ENCODE assay signal across 9 mouse cellular contexts in genomic region chr12:73996906-73997296, GRCm38 (mm10). TPM values are rescaled to one million over a fixed set of nuclear protein-coding genes. Genes with fewer than 3 reads are reported as not detected.
DNase-seq lines count a peak whose midpoint lies in the region; ATAC-seq lines count a peak whose summit lies in the region.
"Had no signal": no experiment of that assay in that cellular context is flagged by ENCODE, and none has a peak within 500 bp of the region (broad histone marks: within the 10 kb centered on the region; RNA-seq: fewer than 3 reads in every experiment).

No protein-coding gene starts in this region.

- no peaks in the 10 kb centered on the region for H3K9me3 ChIP-seq in embryonic facial prominence, embryonic 14.5 days (ENCODE audit: control insufficient read depth, low read length)
- H3K9me3 ChIP-seq in hindbrain, embryonic 14.5 days (ENCODE audit: control insufficient read depth, low read length): no peaks in the 10 kb centered on the region
- H3K9me3 ChIP-seq in midbrain, embryonic 16.5 days (replicated peaks; ENCODE audit: control insufficient read depth, low read length, poor library complexity, severe bottlenecking): no peaks in the 10 kb centered on the region

- no peak; the same call in 1 of the 2 replicates for ATAC-seq in embryonic facial prominence, embryonic 14.5 days (ENCODE audit: low read depth)
- no peak for ATAC-seq in hindbrain, embryonic 14.5 days (ENCODE audit: low FRiP score)
- no peak for ATAC-seq in midbrain, embryonic 16.5 days
- no peak for ATAC-seq in erythroblast, adult 5-6 weeks (replicated peaks; ENCODE audit: low FRiP score, poor library complexity, severe bottlenecking)

- H3K27me3 ChIP-seq in embryonic facial prominence, embryonic 14.5 days (replicated peaks; ENCODE audit: control insufficient read depth, insufficient read depth, low read length): peaks cover 14% of the 10 kb centered on the region
- H3K27me3 ChIP-seq in hindbrain, embryonic 14.5 days (ENCODE audit: control insufficient read depth, insufficient read depth, low read length): no peaks in the 10 kb centered on the region
- no peaks in the 10 kb centered on the region for H3K27me3 ChIP-seq in midbrain, embryonic 16.5 days (ENCODE audit: control insufficient read depth, insufficient read depth, low read depth, low read length)

- H3K27ac ChIP-seq in embryonic facial prominence, embryonic 14.5 days (replicated peaks; ENCODE audit: low read depth, low read length): no peak overlapping the region
- H3K27ac ChIP-seq in hindbrain, embryonic 14.5 days: peak overlapping the region; percentile 77
- H3K27ac ChIP-seq in midbrain, embryonic 16.5 days (ENCODE audit: low read length): peak overlapping the region; percentile 88

- WGBS in embryonic facial prominence, embryonic 14.5 days: 49% methylated on average over 12 of the region's 12 CpGs
- WGBS in hindbrain, embryonic 14.5 days: 39% methylated on average over 12 of the region's 12 CpGs
- 37% methylated on average over 12 of the region's 12 CpGs for WGBS in midbrain, embryonic 16.5 days

- peak overlapping the region; percentile 86 for H3K4me2 ChIP-seq in embryonic facial prominence, embryonic 14.5 days (ENCODE audit: low read depth, low read length)
- peak overlapping the region; percentile 52 for H3K4me2 ChIP-seq in hindbrain, embryonic 14.5 days (replicated peaks)
- H3K4me2 ChIP-seq in midbrain, embryonic 16.5 days (ENCODE audit: low read length): peak overlapping the region; percentile 81

- no peaks in the 10 kb centered on the region for H3K36me3 ChIP-seq in embryonic facial prominence, embryonic 14.5 days (ENCODE audit: control insufficient read depth, insufficient read depth, low read length)
- H3K36me3 ChIP-seq in hindbrain, embryonic 14.5 days (replicated peaks; ENCODE audit: control insufficient read depth, insufficient read depth): no peaks in the 10 kb centered on the region
- no peaks in the 10 kb centered on the region for H3K36me3 ChIP-seq in midbrain, embryonic 16.5 days (ENCODE audit: control insufficient read depth, insufficient read depth, low read length)

- peak; percentile 27 to 56 for DNase-seq in layer of hippocampus, adult 18-20 months (ENCODE audit: low spot score in 2 of 2)
- DNase-seq in layer of hippocampus, adult 9-10 months (ENCODE audit: low spot score): no peak
- DNase-seq in embryonic facial prominence, embryonic 14.5 days (ENCODE audit: low spot score): no peak
- DNase-seq in hindbrain, embryonic 14.5 days (ENCODE audit: low spot score): no peak
- DNase-seq in spleen, postnatal 14 days (ENCODE audit: low spot score in 2 of 2): no peak
- DNase-seq: adrenal gland, postnatal 36 days had no signal

- H3K4me1 ChIP-seq in embryonic facial prominence, embryonic 14.5 days (ENCODE audit: control insufficient read depth, insufficient read depth, low read length): 0 out of 2 replicates have a peak, but pooled peaks cover 3% of the 10 kb centered on the region
- 0 out of 2 replicates have a peak, but pooled peaks cover 6% of the 10 kb centered on the region for H3K4me1 ChIP-seq in hindbrain, embryonic 14.5 days (replicated peaks; ENCODE audit: control insufficient read depth, insufficient read depth, low read length)
- H3K4me1 ChIP-seq in midbrain, embryonic 16.5 days (ENCODE audit: control insufficient read depth, insufficient read depth, low read length): peaks cover 18% of the 10 kb centered on the region

- H3K9ac ChIP-seq in embryonic facial prominence, embryonic 14.5 days (ENCODE audit: low read depth, low read length): peak overlapping the region; percentile 81
- peak overlapping the region; percentile 71 for H3K9ac ChIP-seq in hindbrain, embryonic 14.5 days
- H3K9ac ChIP-seq in midbrain, embryonic 16.5 days (ENCODE audit: low read depth, low read length): peak overlapping the region; percentile 92

- H3K4me3 ChIP-seq in embryonic facial prominence, embryonic 14.5 days (ENCODE audit: low read depth, low read length): peak overlapping the region; percentile 66
- H3K4me3 ChIP-seq in hindbrain, embryonic 14.5 days (replicated peaks; ENCODE audit: low read length): peak overlapping the region; percentile 60
- peak overlapping the region; percentile 71 for H3K4me3 ChIP-seq in midbrain, embryonic 16.5 days (ENCODE audit: low read depth, low read length)

RNA-seq across cellular contexts. Expression of gene Syt16, which starts 0.6 kb away (rescaled TPM):
- 10 to 100 TPM; 52.5 to 58.8 TPM for total RNA-seq in layer of hippocampus, adult 18-20 months (2021)
- 5.4 and 5.5 TPM in 2 replicates for polyA plus RNA-seq in embryonic facial prominence, embryonic 14.5 days (2014; fragmentation: Nextera tagmentation; extraction: Ambion mirVana)
- 79.5 and 91.2 TPM in 2 replicates for polyA plus RNA-seq in hindbrain, embryonic 14.5 days (2014; fragmentation: Nextera tagmentation; extraction: Ambion mirVana)
- 96.0 and 101 TPM in 2 replicates for polyA plus RNA-seq in midbrain, embryonic 16.5 days (2015; fragmentation: Nextera tagmentation; extraction: Ambion mirVana)
- total RNA-seq in erythroblast, adult 5-6 weeks (2015; ENCODE audit: low replicate concordance): not detected in 2 replicates
- not detected in 2 replicates for total RNA-seq in erythroblast, adult 5-6 weeks (2017; ENCODE audit: low replicate concordance)
- polyA plus RNA-seq: heart, postnatal 0 days had no signal

RNA-seq across cellular contexts. Expression of gene Snapc1, which starts 32.6 kb away (rescaled TPM):
- total RNA-seq in layer of hippocampus, adult 18-20 months (2021): 10 to 100 TPM; 41.1 to 42.9 TPM
- 14.7 and 17.8 TPM in 2 replicates for polyA plus RNA-seq in embryonic facial prominence, embryonic 14.5 days (2014; fragmentation: Nextera tagmentation; extraction: Ambion mirVana)
- 34.9 and 37.1 TPM in 2 replicates for polyA plus RNA-seq in hindbrain, embryonic 14.5 days (2014; fragmentation: Nextera tagmentation; extraction: Ambion mirVana)
- polyA plus RNA-seq in midbrain, embryonic 16.5 days (2015; fragmentation: Nextera tagmentation; extraction: Ambion mirVana): 37.0 and 39.4 TPM in 2 replicates
- 1.5 and 2.5 TPM in 2 replicates for total RNA-seq in erythroblast, adult 5-6 weeks (2015; ENCODE audit: low replicate concordance)
- 1.2 and 4.9 TPM in 2 replicates for total RNA-seq in erythroblast, adult 5-6 weeks (2017; ENCODE audit: low replicate concordance)

RNA-seq across cellular contexts. Expression of gene Gm49321, which starts 59.4 kb away (rescaled TPM):
- total RNA-seq in layer of hippocampus, adult 18-20 months (2021): 10 to 100 TPM in 1 of 2 experiments, 1 to 10 TPM in 1; 9.5 to 15.6 TPM
- 9.2 and 10.2 TPM in 2 replicates for polyA plus RNA-seq in embryonic facial prominence, embryonic 14.5 days (2014; fragmentation: Nextera tagmentation; extraction: Ambion mirVana)
- 17.4 and 17.6 TPM in 2 replicates for polyA plus RNA-seq in hindbrain, embryonic 14.5 days (2014; fragmentation: Nextera tagmentation; extraction: Ambion mirVana)
- polyA plus RNA-seq in midbrain, embryonic 16.5 days (2015; fragmentation: Nextera tagmentation; extraction: Ambion mirVana): 21.2 and 26.0 TPM in 2 replicates
- not detected in 2 replicates for total RNA-seq in erythroblast, adult 5-6 weeks (2015; ENCODE audit: low replicate concordance)
- total RNA-seq in erythroblast, adult 5-6 weeks (2017; ENCODE audit: low replicate concordance): not detected in 2 replicates

Comparison
In these comparisons a context has a peak if more than half of its experiments do, and no peak if none do; other contexts are left out.
1. DNase-seq: peak in layer of hippocampus, adult 18-20 months (2 of 2); none in layer of hippocampus, adult 9-10 months (single experiment), embryonic facial prominence, embryonic 14.5 days (single experiment), hindbrain, embryonic 14.5 days (single experiment) and spleen, postnatal 14 days (0 of 2).
2. RNA of gene Syt16, which starts 0.6 kb away (polyA plus RNA-seq): 96.0 to 101 TPM in midbrain, embryonic 16.5 days and 79.5 to 91.2 TPM in hindbrain, embryonic 14.5 days; 5.4 to 5.5 TPM in embryonic facial prominence, embryonic 14.5 days; every median in the first group is over 10 times any median in the second.
3. Peak in every context shown above with its lines, with median percentiles within 50 percentile points of each other: H3K4me2 ChIP-seq, H3K4me3 ChIP-seq and H3K9ac ChIP-seq.